Mouse (Mus musculus) G1E (cell line): ENCODE measurements around the gene Cdc42bpa. TPM values are rescaled to one million over a fixed set of nuclear protein-coding genes. Genes with fewer than 3 reads are reported as not detected.

ENCODE experiments used
- ATAC-seq: 2 replicates; pipeline ENCODE4 v1.8.0; 2016; ENCODE audit warnings: mild to moderate bottlenecking; ENCODE audit not compliant: insufficient number of reproducible peaks, poor library complexity, low FRiP score, severe bottlenecking; ENCODE audit errors: extremely low read depth
- DNase-seq: peaks from one replicate; pipeline ENCODE4 v3.0.0; 2012; ENCODE audit warnings: low spot score
- H3K27me3 ChIP-seq: 2 replicates; pipeline ENCODE4 v1.6.1; 2012; ENCODE audit warnings: mild to moderate bottlenecking, low read length, inconsistent platforms; ENCODE audit not compliant: insufficient read depth
- H3K36me3 ChIP-seq: replicated peaks from 2 replicates; pipeline ENCODE3; 2012; ENCODE audit warnings: mild to moderate bottlenecking, inconsistent platforms
- H3K4me1 ChIP-seq: 2 replicates; pipeline ENCODE4 v1.6.1; 2012; ENCODE audit warnings: low read depth, low read length, inconsistent platforms, mixed read lengths; ENCODE audit not compliant: insufficient read depth
- H3K4me3 ChIP-seq: 2 replicates; pipeline ENCODE4 v1.5.1; 2012; ENCODE audit warnings: low read depth, mild to moderate bottlenecking, inconsistent platforms, low read length, moderate library complexity, mixed read lengths
- H3K9me3 ChIP-seq: replicated peaks from 2 replicates; pipeline ENCODE4 v1.6.1; 2012; ENCODE audit warnings: inconsistent platforms
- CTCF ChIP-seq: IDR thresholded peaks from 2 replicates; pipeline ENCODE4 v1.5.1; 2012; ENCODE audit warnings: low read depth, low read length, inconsistent platforms, mixed read lengths
- GATA1 ChIP-seq: IDR thresholded peaks from 2 replicates; pipeline ENCODE4 v1.6.1; 2012; ENCODE audit warnings: borderline replicate concordance, low read length, inconsistent platforms, mixed read lengths
- GATA2 ChIP-seq: IDR thresholded peaks from 2 replicates; pipeline ENCODE4 v1.6.1; 2012; ENCODE audit warnings: low read depth, low read length, inconsistent platforms, borderline replicate concordance
- POLR2AphosphoS5 ChIP-seq: IDR thresholded peaks from 2 replicates; pipeline ENCODE4 v1.6.1; 2012; ENCODE audit warnings: low read depth, low read length, inconsistent platforms; ENCODE audit not compliant: insufficient replicate concordance
- TAL1 ChIP-seq: conservative IDR thresholded peaks from 2 replicates; pipeline ENCODE4 v1.6.1; 2012; ENCODE audit warnings: low read depth, low read length, inconsistent platforms, mixed read lengths
- polyA plus RNA-seq: library from polyadenylated mRNA; stranded (reverse); fragments of >175 nt; gene quantifications from 2 replicates; pipeline ENCODE4 v1.2.3, GENCODE M21; 2012
- total RNA-seq, 2 experiments: library from RNA; stranded (forward) in 1 of 2; stranded (reverse) in 1 of 2; fragments of 200-1000 nt in 1 of 2; fragments of >200 nt in 1 of 2; fragmentation: Nextera tagmentation in 1 of 2; gene quantifications; 2 replicates each; pipeline ENCODE4 v1.2.3; 2014 to 2017

The Cdc42bpa gene
- total and polyA plus RNA-seq, 3 experiments: 8.2 to 90.0 (median 28.2) TPM

- peaks cover 6% of the 10 kb centered on the region for H3K9me3 ChIP-seq
- DNase-seq: no peak
- no peaks in the 10 kb centered on the region for H3K27me3 ChIP-seq
- H3K36me3 ChIP-seq: peaks cover 10% of the 10 kb centered on the region
- TF ChIP-seq CTCF (no peak), POLR2AphosphoS5 (no peak), GATA2 (no peak), TAL1 (no peak), GATA1 (no peak)
- peaks cover 3% of the 10 kb centered on the region for H3K4me1 ChIP-seq
- no peak for ATAC-seq
- no peak overlapping the region for H3K4me3 ChIP-seq
Observed at GRCm38 (mm10) chr1:179982933-179983332, 22.7 kb downstream of the Cdc42bpa start.

DNA sequence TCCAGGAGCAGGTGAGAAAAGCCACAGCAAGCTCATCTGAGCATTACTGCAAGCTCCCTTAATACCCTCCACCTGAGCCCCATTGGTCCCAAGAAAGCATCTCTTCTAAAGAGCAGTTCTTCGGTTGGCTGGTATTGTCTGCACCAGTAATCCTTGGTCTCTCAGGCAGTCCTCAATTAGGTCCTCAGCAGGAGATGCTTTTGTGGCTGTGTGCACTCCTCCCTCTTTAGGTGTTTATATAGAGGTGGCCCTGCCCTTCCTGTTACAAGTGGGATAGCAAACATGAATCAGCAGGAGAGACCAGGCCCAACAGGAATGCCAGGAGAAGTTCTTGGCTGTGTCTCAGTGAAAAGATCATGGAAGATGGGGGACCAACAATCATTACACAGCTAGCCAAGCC lies 23.9 kb downstream of the Cdc42bpa start:
- Histone ChIP-seq H3K4me1 (peaks cover 3% of the 10 kb centered on the region; the same call in 1 of the 2 replicates), H3K9me3 (peaks cover 6% of the 10 kb centered on the region), H3K4me3 (no peak overlapping the region), H3K36me3 (peaks cover 10% of the 10 kb centered on the region), H3K27me3 (no peaks in the 10 kb centered on the region)
- TF ChIP-seq POLR2AphosphoS5: no peak
- no peak for TF ChIP-seq CTCF
- ATAC-seq (no peak), DNase-seq (no peak)

DNA sequence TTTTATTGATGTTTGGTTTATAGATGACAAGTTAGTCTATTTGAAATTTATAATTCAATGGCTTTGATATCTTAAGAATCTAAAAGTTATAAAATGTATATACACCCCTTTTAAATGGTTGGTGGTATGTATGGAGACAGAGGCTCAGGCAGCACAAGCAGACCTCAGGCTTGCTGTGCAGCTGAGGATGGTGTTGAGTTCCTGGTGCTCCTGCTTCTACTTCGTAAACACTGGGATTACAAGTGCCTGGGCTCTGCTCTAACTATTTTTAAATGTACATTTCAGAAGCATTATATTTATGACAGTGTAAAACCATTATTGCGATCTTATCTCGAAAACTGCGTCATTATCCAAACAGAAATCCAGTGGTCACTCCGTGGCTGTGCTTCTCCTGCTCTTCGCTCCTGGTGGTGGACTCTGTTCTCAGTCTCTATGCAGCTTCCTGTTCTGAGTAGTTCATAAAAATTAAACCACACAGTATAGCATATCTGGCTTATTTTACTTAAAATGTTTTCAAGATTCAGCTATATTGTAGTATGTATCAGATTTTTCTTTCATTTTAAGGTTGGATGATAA lies 31.5 kb downstream of the Cdc42bpa start:
- peaks cover 2% of the 10 kb centered on the region for H3K36me3 ChIP-seq
- TF ChIP-seq TAL1: no peak
- no peak for TF ChIP-seq GATA2
- no peak for TF ChIP-seq CTCF
- no peak for TF ChIP-seq GATA1
- TF ChIP-seq POLR2AphosphoS5: no peak
- no peak for ATAC-seq
- no peak for DNase-seq
- no peaks in the 10 kb centered on the region for H3K27me3 ChIP-seq
- H3K4me1 ChIP-seq: peaks cover 6% of the 10 kb centered on the region
- H3K9me3 ChIP-seq: no peaks in the 10 kb centered on the region
- H3K4me3 ChIP-seq: no peak overlapping the region

- peaks cover 6% of the 10 kb centered on the region for H3K4me1 ChIP-seq
- no peaks in the 10 kb centered on the region for H3K36me3 ChIP-seq
- H3K27me3 ChIP-seq: no peaks in the 10 kb centered on the region
- H3K4me3 ChIP-seq: no peak overlapping the region
- no peak for TF ChIP-seq CTCF
- TF ChIP-seq GATA1: no peak
- no peak for TF ChIP-seq POLR2AphosphoS5
- no peak for TF ChIP-seq TAL1
- TF ChIP-seq GATA2: no peak
- DNase-seq: no peak
- no peaks in the 10 kb centered on the region for H3K9me3 ChIP-seq
- no peak for ATAC-seq
Observed at GRCm38 (mm10) chr1:179992255-179992654, 32.0 kb downstream of the Cdc42bpa start.

DNA sequence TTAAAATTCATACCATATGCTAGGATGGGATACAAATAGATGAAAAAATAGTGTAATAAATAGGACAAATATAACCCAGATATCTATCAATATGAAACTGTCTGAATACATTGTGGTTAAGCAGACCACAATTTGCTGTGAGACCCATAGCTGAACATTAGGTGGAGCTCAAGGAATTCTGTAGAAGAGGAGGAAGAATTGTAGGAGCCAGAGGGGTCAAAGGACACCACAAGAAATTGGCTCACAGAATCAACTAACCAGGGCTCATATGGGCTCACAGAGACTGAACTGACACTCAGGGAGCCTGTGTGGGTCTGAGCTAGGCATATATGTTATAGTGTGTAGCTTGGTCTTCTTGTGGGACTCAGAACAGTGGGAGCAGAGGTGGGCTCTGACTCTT lies 47.8 kb downstream of the Cdc42bpa start:
- Histone ChIP-seq H3K4me1 (no peaks in the 10 kb centered on the region), H3K36me3 (peaks cover 5% of the 10 kb centered on the region), H3K9me3 (peaks cover 3% of the 10 kb centered on the region), H3K4me3 (no peak overlapping the region), H3K27me3 (no peaks in the 10 kb centered on the region)
- no peak for DNase-seq
- TF ChIP-seq GATA2: no peak
- no peak for TF ChIP-seq GATA1
- TF ChIP-seq CTCF: no peak
- no peak for TF ChIP-seq TAL1
- no peak for TF ChIP-seq POLR2AphosphoS5
- ATAC-seq: no peak

GRCm38 (mm10) chr1:180013479-180013878 lies 53.2 kb downstream of the Cdc42bpa start:
- DNase-seq (no peak), ATAC-seq (no peak)
- Histone ChIP-seq H3K9me3 (no peaks in the 10 kb centered on the region), H3K27me3 (no peaks in the 10 kb centered on the region), H3K4me3 (no peak overlapping the region), H3K4me1 (peaks cover 3% of the 10 kb centered on the region; the same call in 1 of the 2 replicates), H3K36me3 (no peaks in the 10 kb centered on the region)
- no peak for TF ChIP-seq GATA2
- TF ChIP-seq POLR2AphosphoS5: no peak
